ENCODE assay signal across 29 mouse cellular contexts in genomic region chr19:42075992-42076391, GRCm38 (mm10). TPM values are rescaled to one million over a fixed set of nuclear protein-coding genes. Genes with fewer than 3 reads are reported as not detected.
DNase-seq lines count a peak whose midpoint lies in the region; ATAC-seq and TF ChIP-seq lines count a peak whose summit lies in the region.
"Had no signal": no experiment of that assay in that cellular context is flagged by ENCODE, and none has a peak within 500 bp of the region (broad histone marks: within the 10 kb centered on the region; RNA-seq: fewer than 3 reads in every experiment).

No protein-coding gene starts in this region.

- no peak overlapping the region for H3K27ac ChIP-seq in heart, embryonic 10.5 days
- no peak overlapping the region for H3K27ac ChIP-seq in ES-Bruce4 (ENCODE audit: insufficient read depth, low read length)
- no peak overlapping the region for H3K27ac ChIP-seq in liver, embryonic 11.5 days (ENCODE audit: low read depth, low read length)
- H3K27ac ChIP-seq: embryonic facial prominence, embryonic 13.5 days; embryonic facial prominence, embryonic 15.5 days; forebrain, embryonic 10.5 days; forebrain, embryonic 12.5 days had no signal

- ATAC-seq in liver, embryonic 11.5 days (replicated peaks; ENCODE audit: low FRiP score), result no peak
- ATAC-seq: activated CD4-positive, CD25-positive, alpha-beta regulatory T cell, adult 4 months; forebrain, embryonic 14.5 days; forebrain, embryonic 16.5 days; Patski had no signal

- H3K27me3 ChIP-seq in heart, embryonic 10.5 days (ENCODE audit: insufficient read depth, poor library complexity, severe bottlenecking), result no peaks in the 10 kb centered on the region
- no peaks in the 10 kb centered on the region for H3K27me3 ChIP-seq in E14TG2a.4 (ENCODE audit: insufficient read depth, low read length)
- no peaks in the 10 kb centered on the region for H3K27me3 ChIP-seq in ES-Bruce4 (ENCODE audit: control insufficient read depth, insufficient read depth, low read length, poor library complexity, severe bottlenecking)
- H3K27me3 ChIP-seq in liver, embryonic 11.5 days (replicated peaks; ENCODE audit: control insufficient read depth, insufficient read depth, low read length), result no peaks in the 10 kb centered on the region
- H3K27me3 ChIP-seq: embryonic facial prominence, embryonic 13.5 days; embryonic facial prominence, embryonic 15.5 days; forebrain, embryonic 12.5 days; Patski had no signal

- H3K4me2 ChIP-seq in liver, embryonic 11.5 days, result no peak overlapping the region
- H3K4me2 ChIP-seq: embryonic facial prominence, embryonic 13.5 days; embryonic facial prominence, embryonic 15.5 days; forebrain, embryonic 12.5 days had no signal

- no peak overlapping the region for H3K4me3 ChIP-seq in heart, embryonic 10.5 days
- H3K4me3 ChIP-seq in E14TG2a.4 (replicated peaks; ENCODE audit: low read length) (peak overlapping the region; percentile 44), ES-Bruce4 (ENCODE audit: low read depth, low read length) (peak overlapping the region; percentile 49)
- no peak overlapping the region for H3K4me3 ChIP-seq in liver, embryonic 11.5 days (ENCODE audit: low read depth, low read length)
- H3K4me3 ChIP-seq: embryonic facial prominence, embryonic 13.5 days; embryonic facial prominence, embryonic 15.5 days; erythroblast, embryonic 14.5 days; forebrain, embryonic 10.5 days; forebrain, embryonic 12.5 days had no signal

- no peaks in the 10 kb centered on the region; the same call in 1 of the 2 replicates for H3K4me1 ChIP-seq in heart, embryonic 10.5 days
- H3K4me1 ChIP-seq in E14TG2a.4 (replicated peaks; ENCODE audit: low read depth, low read length), result peaks cover 30% of the 10 kb centered on the region
- no peaks in the 10 kb centered on the region for H3K4me1 ChIP-seq in ES-Bruce4 (ENCODE audit: control insufficient read depth, insufficient read depth, low read length)
- H3K4me1 ChIP-seq in liver, embryonic 11.5 days (replicated peaks; ENCODE audit: control insufficient read depth, insufficient read depth, low read length), result no peaks in the 10 kb centered on the region; the same call in none of the 2 replicates
- H3K4me1 ChIP-seq: embryonic facial prominence, embryonic 13.5 days; embryonic facial prominence, embryonic 15.5 days; forebrain, embryonic 10.5 days; forebrain, embryonic 12.5 days had no signal

- peak; percentile 63 for DNase-seq in heart, embryonic 10.5 days (ENCODE audit: low spot score)
- DNase-seq in heart, adult 9 months (ENCODE audit: low spot score in 2 of 2), result no peak
- peak; percentile 38 for DNase-seq in R1 (ENCODE audit: low read depth, low spot score)
- no peak for DNase-seq in layer of hippocampus, postnatal 10 days (ENCODE audit: low spot score in 2 of 2)
- DNase-seq in liver, embryonic 11.5 days (ENCODE audit: low spot score), result no peak
- DNase-seq in cerebellum, adult 9-10 months, result no peak
- DNase-seq: adrenal gland, adult 8-10 months; adrenal gland, postnatal 14 days; adrenal gland, postnatal 36 days; cerebellum, adult 11-12 months; cerebellum, adult 2 months; cerebellum, adult 9-11 months; cerebellum, postnatal 14 days; cerebellum, postnatal 36 days; embryo, embryonic 11 days had no signal

- H3K9me3 ChIP-seq in heart, embryonic 10.5 days, result no peaks in the 10 kb centered on the region
- no peaks in the 10 kb centered on the region for H3K9me3 ChIP-seq in E14TG2a.4 (ENCODE audit: low read length)
- H3K9me3 ChIP-seq in ES-Bruce4 (replicated peaks; ENCODE audit: control insufficient read depth, insufficient read depth, low read length, poor library complexity, severe bottlenecking), result no peaks in the 10 kb centered on the region
- no peaks in the 10 kb centered on the region for H3K9me3 ChIP-seq in liver, embryonic 11.5 days (ENCODE audit: control insufficient read depth, low read length)
- H3K9me3 ChIP-seq: embryonic facial prominence, embryonic 13.5 days; embryonic facial prominence, embryonic 15.5 days; forebrain, embryonic 10.5 days; forebrain, embryonic 12.5 days; G1E had no signal

- TF ChIP-seq POLR2A in ES-Bruce4 (IDR thresholded peaks at IDR 0.05; ENCODE audit: insufficient read depth, low read length), result no peak

- no peak overlapping the region for H3K9ac ChIP-seq in ES-Bruce4 (ENCODE audit: low read depth, poor library complexity, severe bottlenecking)
- no peak overlapping the region for H3K9ac ChIP-seq in liver, embryonic 11.5 days (ENCODE audit: low read depth, low read length)
- H3K9ac ChIP-seq: embryonic facial prominence, embryonic 13.5 days; embryonic facial prominence, embryonic 15.5 days had no signal

- 88% methylated on average over 16 of the region's 16 CpGs for WGBS in heart, embryonic 10.5 days
- 91% methylated on average over 16 of the region's 16 CpGs for WGBS in liver, embryonic 11.5 days

- TF ChIP-seq CTCF in E14TG2a.4 (conservative IDR thresholded peaks at IDR 0.05; ENCODE audit: low read length) (no peak), ES-Bruce4 (IDR thresholded peaks at IDR 0.05; ENCODE audit: low read depth, low read length) (no peak)

- H3K36me3 ChIP-seq in heart, embryonic 10.5 days, result peaks cover 14% of the 10 kb centered on the region
- H3K36me3 ChIP-seq in E14TG2a.4 (ENCODE audit: insufficient read depth, low read length), result peaks cover 18% of the 10 kb centered on the region
- H3K36me3 ChIP-seq in ES-Bruce4 (ENCODE audit: control insufficient read depth, insufficient read depth, low read length, poor library complexity, severe bottlenecking), result no peaks in the 10 kb centered on the region
- no peaks in the 10 kb centered on the region; the same call in 1 of the 2 replicates for H3K36me3 ChIP-seq in liver, embryonic 11.5 days (ENCODE audit: control insufficient read depth, insufficient read depth, low read length)
- H3K36me3 ChIP-seq: G1E had no signal

- no peak for TF ChIP-seq EP300 in ES-Bruce4 (IDR thresholded peaks at IDR 0.05; ENCODE audit: insufficient read depth, low read depth, low read length)

RNA-seq across cellular contexts. Expression of gene Morn4, which starts 10.2 kb away (rescaled TPM):
- polyA plus RNA-seq in heart, embryonic 10.5 days (2016; fragmentation: Nextera tagmentation; extraction: Ambion mirVana), result 18.8 and 22.0 TPM in 2 replicates
- polyA plus RNA-seq in ES-Bruce4 (2011; ENCODE audit: insufficient read depth, insufficient read length, low read depth, missing spikeins), result 18.8 and 19.6 TPM in 2 replicates
- total RNA-seq in layer of hippocampus, postnatal 10 days (2021), result 10 to 100 TPM; 63.7 to 68.2 TPM
- polyA plus RNA-seq in liver, embryonic 11.5 days (2014; fragmentation: Nextera tagmentation; extraction: Ambion mirVana), result 9.3 and 10.5 TPM in 2 replicates
- polyA plus RNA-seq: activated CD4-positive, CD25-positive, alpha-beta regulatory T cell, adult 4 months had no signal

RNA-seq across cellular contexts. Expression of gene Pi4k2a, which starts 14.3 kb away (rescaled TPM):
- 18.9 and 23.1 TPM in 2 replicates for polyA plus RNA-seq in heart, embryonic 10.5 days (2016; fragmentation: Nextera tagmentation; extraction: Ambion mirVana)
- 27.2 and 30.4 TPM in 2 replicates for polyA plus RNA-seq in ES-Bruce4 (2011; ENCODE audit: insufficient read depth, insufficient read length, low read depth, missing spikeins)
- total RNA-seq in layer of hippocampus, postnatal 10 days (2021), result 10 to 100 TPM; 47.4 to 48.7 TPM
- 17.6 and 18.1 TPM in 2 replicates for polyA plus RNA-seq in liver, embryonic 11.5 days (2014; fragmentation: Nextera tagmentation; extraction: Ambion mirVana)

RNA-seq across cellular contexts. Expression of gene 4933411K16Rik, which starts 23.9 kb away (rescaled TPM):
- polyA plus RNA-seq in heart, embryonic 10.5 days (2016; fragmentation: Nextera tagmentation; extraction: Ambion mirVana), result 0.15 TPM in 1 of 2 replicates, not detected in the other
- polyA plus RNA-seq in ES-Bruce4 (2011; ENCODE audit: insufficient read depth, insufficient read length, low read depth, missing spikeins), result not detected in 2 replicates
- total RNA-seq in layer of hippocampus, postnatal 10 days (2021), result 1 to 10 TPM in 1 of 2 experiments, under 1 TPM in 1; 0.71 to 1.4 TPM
- 0.13 and 0.40 TPM in 2 replicates for polyA plus RNA-seq in liver, embryonic 11.5 days (2014; fragmentation: Nextera tagmentation; extraction: Ambion mirVana)
- total RNA-seq: common myeloid progenitor, adult 5-6 weeks; G1E had no signal
- polyA plus RNA-seq: activated CD4-positive, CD25-positive, alpha-beta regulatory T cell, adult 4 months; embryonic facial prominence, embryonic 11.5 days; embryonic facial prominence, embryonic 13.5 days; erythroblast, embryonic 14.5 days; forebrain, embryonic 10.5 days; forebrain, embryonic 14.5 days; forebrain, embryonic 16.5 days; G1E had no signal

RNA-seq across cellular contexts. Expression of gene Hoga1, which starts 30.6 kb away (rescaled TPM):
- 0.85 and 1.6 TPM in 2 replicates for polyA plus RNA-seq in heart, embryonic 10.5 days (2016; fragmentation: Nextera tagmentation; extraction: Ambion mirVana)
- 0.91 and 1.2 TPM in 2 replicates for polyA plus RNA-seq in ES-Bruce4 (2011; ENCODE audit: insufficient read depth, insufficient read length, low read depth, missing spikeins)
- total RNA-seq in layer of hippocampus, postnatal 10 days (2021), result 1 to 10 TPM; 9.1 to 9.3 TPM
- polyA plus RNA-seq in liver, embryonic 11.5 days (2014; fragmentation: Nextera tagmentation; extraction: Ambion mirVana), result 8.1 and 10.1 TPM in 2 replicates
- total RNA-seq: common myeloid progenitor, adult 5-6 weeks; G1E had no signal
- polyA plus RNA-seq: activated CD4-positive, CD25-positive, alpha-beta regulatory T cell, adult 4 months; erythroblast, embryonic 14.5 days; G1E had no signal

RNA-seq across cellular contexts. Expression of gene Ankrd2, which starts 40.2 kb away (rescaled TPM):
- polyA plus RNA-seq in heart, embryonic 10.5 days (2016; fragmentation: Nextera tagmentation; extraction: Ambion mirVana), result not detected in 2 replicates
- polyA plus RNA-seq in ES-Bruce4 (2011; ENCODE audit: insufficient read depth, insufficient read length, low read depth, missing spikeins), result not detected in 2 replicates
- total RNA-seq in layer of hippocampus, postnatal 10 days (2021), result under 1 TPM; 0.34 to 0.40 TPM
- not detected in 2 replicates for polyA plus RNA-seq in liver, embryonic 11.5 days (2014; fragmentation: Nextera tagmentation; extraction: Ambion mirVana)
- total RNA-seq: common myeloid progenitor, adult 5-6 weeks; G1E had no signal
- polyA plus RNA-seq: activated CD4-positive, CD25-positive, alpha-beta regulatory T cell, adult 4 months; embryonic facial prominence, embryonic 11.5 days; erythroblast, embryonic 14.5 days; forebrain, embryonic 10.5 days; G1E had no signal

Comparison
In these comparisons a context has a peak if more than half of its experiments do, and no peak if none do; other contexts are left out.
1. DNase-seq: peak in heart, embryonic 10.5 days (single experiment) and R1 (single experiment); none in heart, adult 9 months (0 of 2), layer of hippocampus, postnatal 10 days (0 of 2), liver, embryonic 11.5 days (single experiment) and cerebellum, adult 9-10 months (single experiment).
2. H3K4me3 ChIP-seq: peak in E14TG2a.4 (single experiment) and ES-Bruce4 (single experiment); none in heart, embryonic 10.5 days (single experiment) and liver, embryonic 11.5 days (single experiment).